Mouse (Mus musculus) lung, postnatal 0 days (tissue): ENCODE results near the gene Fhad1.

ENCODE experiments used
- CTCF ChIP-seq: IDR thresholded peaks from 2 replicates; pipeline ENCODE4 v1.5.1; 2016; ENCODE audit warnings: antibody characterized with exemption, mild to moderate bottlenecking
- EP300 ChIP-seq: IDR thresholded peaks from 2 replicates; pipeline ENCODE4 v1.6.1; 2016; ENCODE audit warnings: antibody characterized with exemption, mild to moderate bottlenecking, control low read depth

DNA sequence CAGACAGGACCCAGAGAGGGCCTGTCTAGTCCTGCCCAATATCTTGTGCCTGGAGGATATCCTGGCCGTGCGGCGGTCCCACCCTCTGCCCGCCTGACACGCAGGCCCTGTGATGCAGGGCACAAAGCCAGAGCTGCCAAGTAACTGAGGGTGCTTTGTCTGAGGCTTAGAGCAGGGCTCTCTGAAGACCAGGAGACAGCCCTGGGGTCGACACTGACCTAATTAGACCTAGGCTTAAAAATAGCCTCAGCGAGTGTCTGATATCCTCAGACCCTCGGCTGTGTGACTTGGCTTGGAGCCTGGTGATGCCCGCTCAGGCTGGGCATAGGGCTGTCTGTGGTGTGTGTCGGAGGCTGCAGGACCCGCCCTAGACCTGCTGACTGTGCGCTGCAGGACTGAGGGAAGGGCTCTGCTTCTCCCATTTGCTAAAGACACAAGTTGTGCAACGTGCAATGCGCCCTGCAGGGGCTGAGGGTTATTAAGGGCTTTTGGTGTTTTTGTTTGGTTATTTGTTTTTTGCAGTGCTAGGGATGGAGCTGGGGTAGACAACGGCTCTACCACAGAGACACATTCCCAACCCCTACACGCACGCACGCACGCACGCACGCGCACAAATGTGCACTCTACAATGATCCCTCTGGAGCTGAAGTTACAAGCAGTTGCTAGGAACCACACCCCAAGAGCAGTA, 42.8 kb upstream of the Fhad1 start:
- TF ChIP-seq CTCF (no peak), EP300 (no peak)
